Mouse (Mus musculus) fat pad, adult 2 months (tissue): ENCODE measurements around the gene Ripor2.
"Not testable (repeated sequence)": the region's sequence is repeated elsewhere in the genome, so short reads cannot be mapped to it uniquely, and the experiment has no call there.

Experiments used
- DNase-seq: peaks from one replicate; pipeline ENCODE4 v3.0.0-alpha.2; 2011; ENCODE audit warnings: low read depth, low spot score; ENCODE audit errors: extremely low read depth

Ripor2 gene

DNA sequence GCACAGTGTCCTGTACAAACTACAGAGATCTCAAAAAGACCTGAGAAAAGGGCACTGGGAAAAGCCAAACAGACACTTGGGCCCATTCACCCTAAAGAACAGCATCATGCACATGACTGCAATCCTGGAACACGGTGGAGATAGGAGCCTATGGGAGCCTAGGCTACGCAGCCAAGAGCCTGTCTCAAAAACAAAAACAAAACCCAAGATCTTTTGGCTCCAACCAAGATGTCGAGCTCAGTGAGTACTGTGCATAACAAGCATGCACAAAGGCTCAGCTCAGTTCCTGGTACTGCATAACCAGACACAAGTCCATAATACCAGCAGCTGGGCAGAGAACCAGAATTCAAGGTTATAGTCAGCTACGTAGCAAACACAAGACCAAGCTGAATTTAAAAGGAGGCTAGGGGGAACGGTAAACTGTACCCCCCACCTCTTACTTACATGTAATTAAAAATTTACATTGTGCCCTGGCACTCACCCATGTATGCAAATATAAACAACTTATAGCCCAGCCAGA lies 178.4 kb downstream of the Ripor2 start:
- no peak for DNase-seq

GRCm38 (mm10) chr13:24761083-24761402 lies 179.1 kb downstream of the Ripor2 start:
- no peak for DNase-seq

DNA sequence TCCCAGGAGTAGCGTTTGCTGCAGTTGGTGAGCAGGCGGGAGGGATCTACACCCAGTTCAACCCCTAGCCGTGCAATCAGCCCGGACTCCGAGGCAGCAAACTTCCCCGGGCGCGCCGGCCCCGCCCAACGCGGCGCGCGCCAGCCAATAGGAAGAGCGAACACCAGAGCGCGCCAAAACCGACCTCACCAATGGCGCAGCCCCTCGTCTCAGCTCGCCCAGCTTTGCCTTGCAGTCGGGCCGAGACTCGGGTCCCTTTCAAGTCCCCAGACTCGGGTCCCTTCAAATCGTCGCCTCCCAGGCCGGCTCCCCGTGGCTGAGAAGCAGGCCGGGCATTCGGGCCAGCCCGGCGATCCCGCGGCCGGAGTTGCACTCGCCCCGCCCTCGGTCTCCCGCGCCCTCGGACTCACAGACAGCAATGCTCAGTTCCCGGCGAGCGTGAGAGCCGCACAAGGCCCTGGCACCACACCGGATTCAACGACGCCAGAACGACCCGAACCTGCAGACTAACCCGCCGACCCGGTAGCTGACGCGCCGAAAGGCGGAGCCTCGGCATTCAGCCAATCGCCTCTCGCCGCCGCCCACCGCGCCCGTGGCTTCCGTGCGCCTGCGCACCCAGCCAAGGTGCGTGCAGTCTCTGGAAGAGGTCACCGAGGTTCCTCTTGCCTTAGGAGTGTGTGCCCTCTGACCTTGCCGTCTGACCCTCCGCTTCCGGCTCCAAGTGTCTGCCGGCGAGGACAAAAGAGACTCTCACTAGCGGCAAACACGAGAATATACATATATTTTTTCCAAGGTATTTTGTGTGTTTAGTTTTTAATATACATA lies 179.6 kb downstream of the Ripor2 start, which contains the start of gene Gmnn:
Gene Gmnn (minus strand): TSS at position 521 of the 825 bp plus-strand sequence.
- DNase-seq: no peak

DNA sequence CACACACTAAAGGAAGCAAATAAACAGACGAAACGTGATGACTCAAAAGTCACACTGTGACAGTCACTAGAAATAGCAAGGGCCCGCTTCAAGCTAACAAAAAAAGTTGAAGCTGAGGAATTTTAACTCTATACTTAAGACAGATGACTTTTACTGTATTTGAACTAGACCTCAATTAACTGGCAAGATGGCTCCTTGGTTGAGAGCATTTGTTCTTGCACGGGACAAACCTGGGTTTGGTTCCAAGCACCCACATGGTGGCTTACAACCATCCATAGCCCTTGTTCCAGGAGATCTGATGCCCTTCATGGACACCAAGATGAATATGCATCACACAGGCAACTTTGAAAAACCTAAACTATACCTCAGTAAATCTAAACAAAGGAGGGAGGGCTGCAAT lies 180.3 kb downstream of the Ripor2 start:
- DNase-seq: no peak

GRCm38 (mm10) chr13:24767809-24768208 lies 185.8 kb downstream of the Ripor2 start:
- DNase-seq: not testable (repeated sequence)

- not testable (repeated sequence) for DNase-seq
Observed at GRCm38 (mm10) chr13:24771482-24771881, 189.5 kb downstream of the Ripor2 start.

GRCm38 (mm10) chr13:24776146-24776844 lies 194.3 kb downstream of the Ripor2 start:
- no peak for DNase-seq

GRCm38 (mm10) chr13:24778026-24778425 lies 196.0 kb downstream of the Ripor2 start:
- DNase-seq: no peak

- no peak for DNase-seq
Observed at GRCm38 (mm10) chr13:24778706-24779380, 196.9 kb downstream of the Ripor2 start.

DNA sequence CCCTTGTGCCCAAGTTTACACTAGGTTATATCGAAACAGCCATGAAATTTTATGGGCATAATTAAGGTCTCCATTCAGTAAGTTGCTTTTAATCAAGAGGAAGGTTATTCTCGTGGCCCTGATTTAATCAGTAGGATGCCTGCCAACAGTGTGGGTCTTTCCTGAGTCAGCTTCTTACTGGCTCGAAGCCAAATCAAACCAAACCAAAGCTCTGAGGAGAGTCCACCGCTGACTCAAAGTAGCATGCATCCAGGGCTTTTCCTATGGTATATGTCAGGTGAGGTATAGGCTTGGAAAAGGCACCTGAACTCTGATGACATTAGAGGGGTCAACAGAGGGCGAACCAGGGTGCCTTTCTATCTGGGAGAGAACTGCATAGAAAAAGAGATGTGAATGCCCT lies 199.9 kb downstream of the Ripor2 start:
- DNase-seq: no peak
